Mouse (Mus musculus): ENCODE data around the gene Tars2.
"Not testable (repeated sequence)": the region's sequence is repeated elsewhere in the genome, so short reads cannot be mapped to it uniquely, and the experiment has no call there.

The Tars2 gene

GRCm38 (mm10) chr3:95760106-95760505 lies at the start of gene Tars2:
Gene Tars2, minus strand, starts transcription at chr3:95760206.
- in situ Hi-C loops (cut with MboI, MseI), result no loop called here

GRCm38 (mm10) chr3:95808384-95808783 lies 48.4 kb upstream of the Tars2 start:
- in situ Hi-C loops (cut with MboI, MseI), result no loop called here

DNA sequence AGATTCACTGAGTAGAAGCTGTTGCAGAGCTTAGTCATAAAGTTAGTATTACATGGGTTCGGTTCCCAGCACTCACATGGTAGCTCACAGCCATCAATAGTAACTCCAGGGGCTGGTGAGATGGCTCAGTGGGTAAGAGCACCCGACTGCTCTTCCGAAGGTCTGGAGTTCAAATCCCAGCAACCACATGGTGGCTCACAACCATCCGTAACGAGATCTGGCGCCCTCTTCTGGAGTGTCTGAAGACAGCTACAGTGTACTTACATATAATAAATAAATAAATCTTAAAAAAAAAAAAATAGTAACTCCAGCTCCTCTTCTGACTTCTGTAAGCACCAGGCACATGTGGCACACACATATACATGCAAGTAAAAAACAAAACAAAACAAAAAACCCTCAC lies 47.6 kb upstream of the Tars2 start:
- in situ Hi-C loops (cut with MboI, MseI), result not testable (repeated sequence)

GRCm38 (mm10) chr3:95806677-95807076 lies 46.7 kb upstream of the Tars2 start:
- in situ Hi-C loops (cut with MboI, MseI), result no loop called here

GRCm38 (mm10) chr3:95803851-95804250 lies 43.8 kb upstream of the Tars2 start:
- in situ Hi-C loops (cut with MboI, MseI), result no loop called here

DNA sequence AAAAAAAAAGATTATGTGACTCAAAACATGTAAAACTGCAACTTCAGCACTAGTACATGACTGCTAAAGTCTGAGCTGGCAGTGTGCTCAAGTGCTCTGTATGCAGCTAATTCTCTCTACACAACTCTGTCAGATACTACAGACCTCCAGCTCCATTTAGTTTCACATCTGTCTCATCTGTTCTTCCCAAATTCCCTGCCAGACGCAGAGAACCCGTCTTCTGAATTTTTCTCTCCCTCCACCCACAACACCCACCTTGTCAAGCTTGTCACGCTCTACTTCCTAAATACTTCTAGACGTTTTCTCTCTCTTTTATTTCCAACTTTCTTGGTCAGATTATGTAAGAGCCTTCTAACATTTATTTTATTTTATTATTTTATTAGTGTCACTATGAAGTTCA lies 38.8 kb upstream of the Tars2 start:
- in situ Hi-C loops (cut with MboI, MseI), result no loop called here

DNA sequence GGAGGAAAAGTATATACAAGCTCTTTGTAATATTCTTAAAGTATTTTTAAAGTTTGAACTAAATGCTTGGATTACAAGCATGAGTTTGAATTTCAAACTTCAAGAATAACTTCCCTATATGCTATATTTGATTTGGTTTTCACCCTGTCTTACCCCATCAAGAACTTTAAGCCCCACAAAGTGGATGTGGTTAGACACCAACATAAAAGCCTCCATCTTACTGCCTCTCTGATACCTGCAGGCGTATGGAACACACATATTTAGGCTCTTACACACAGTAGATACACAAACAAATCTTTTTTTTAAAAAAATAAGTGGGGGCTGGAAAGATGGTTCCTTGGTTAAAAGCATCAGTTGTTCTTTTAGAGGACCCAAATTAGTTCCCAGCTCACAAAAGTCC lies 34.3 kb upstream of the Tars2 start:
- in situ Hi-C loops (cut with MboI, MseI), result no loop called here

- in situ Hi-C loops (cut with MboI, MseI), result no loop called here
Observed at GRCm38 (mm10) chr3:95793662-95794061, 33.7 kb upstream of the Tars2 start.

DNA sequence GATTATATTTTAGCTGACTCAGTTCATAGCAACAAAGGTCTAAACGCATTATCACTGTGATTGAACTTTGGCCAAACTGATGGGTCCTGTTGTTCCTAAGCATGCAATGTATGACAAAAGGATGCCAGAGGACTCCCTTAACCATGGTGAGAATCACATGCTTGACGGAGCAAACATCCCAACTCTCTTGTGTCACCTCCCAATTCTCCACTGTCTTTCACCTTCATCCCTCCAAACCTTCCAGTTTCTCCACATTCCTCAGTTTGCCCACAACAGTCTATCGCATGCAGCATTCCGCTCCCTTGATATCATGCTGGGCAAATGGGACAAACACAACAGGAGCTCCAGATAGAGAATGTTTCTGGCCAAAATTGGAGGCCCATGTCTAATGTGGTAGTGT lies 25.5 kb upstream of the Tars2 start:
- in situ Hi-C loops (cut with MboI, MseI), result loop anchor here (5.0 kb wide), 1 partner anchor 93 kb away; no protein-coding TSS in a partner anchor

GRCm38 (mm10) chr3:95771985-95772384 lies 12.0 kb upstream of the Tars2 start:
- in situ Hi-C loops (cut with MboI, MseI), result loop anchor here (5.0 kb wide), 1 partner anchor 80 kb away; no protein-coding TSS in a partner anchor

DNA sequence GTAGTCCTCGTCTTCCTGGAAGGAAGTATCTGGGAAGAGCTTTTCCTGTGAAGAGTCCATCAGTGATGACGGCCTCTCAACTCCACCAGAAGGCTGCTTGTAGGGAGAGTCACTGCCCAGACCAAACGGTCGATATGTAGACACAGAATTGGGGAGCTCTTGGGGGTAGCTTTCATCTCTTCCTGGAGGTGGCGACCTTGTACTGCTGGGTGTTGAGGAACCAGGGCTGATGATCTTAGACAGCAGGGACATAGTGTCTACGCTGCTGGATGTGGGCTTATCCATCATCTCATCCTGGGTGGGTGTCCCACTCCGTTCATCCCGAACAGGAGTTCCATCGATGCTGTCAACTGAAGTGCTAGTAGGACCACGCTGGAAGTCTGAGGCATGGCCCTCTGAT lies 5.5 kb upstream of the Tars2 start:
- in situ Hi-C loops (cut with MboI, MseI), result no loop called here

DNA sequence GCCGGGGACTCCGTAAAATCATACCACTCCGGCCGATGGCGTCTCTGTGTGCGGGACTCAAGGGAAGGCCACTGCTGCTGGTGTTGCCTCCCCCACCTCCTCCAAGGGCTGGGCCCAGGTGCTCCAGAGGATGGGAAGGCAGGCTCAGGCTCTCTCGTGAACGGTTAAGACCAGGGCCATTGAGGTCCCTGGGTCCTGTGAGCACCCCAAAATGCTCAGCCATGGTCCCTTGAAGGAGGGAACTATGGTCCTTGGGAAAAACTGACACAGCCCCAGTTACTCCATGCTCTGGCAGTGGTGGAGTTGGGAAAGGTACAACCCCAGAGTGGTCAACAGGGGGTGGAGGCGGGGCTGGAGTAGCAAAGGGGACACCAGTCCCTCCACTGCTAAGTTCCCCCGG lies 3.8 kb upstream of the Tars2 start:
- in situ Hi-C loops (cut with MboI, MseI), result no loop called here

GRCm38 (mm10) chr3:95762961-95763360 lies 3.0 kb upstream of the Tars2 start:
- in situ Hi-C loops (cut with MboI, MseI), result no loop called here

GRCm38 (mm10) chr3:95761771-95762170 lies 1.8 kb upstream of the Tars2 start:
- in situ Hi-C loops (cut with MboI, MseI), result no loop called here

DNA sequence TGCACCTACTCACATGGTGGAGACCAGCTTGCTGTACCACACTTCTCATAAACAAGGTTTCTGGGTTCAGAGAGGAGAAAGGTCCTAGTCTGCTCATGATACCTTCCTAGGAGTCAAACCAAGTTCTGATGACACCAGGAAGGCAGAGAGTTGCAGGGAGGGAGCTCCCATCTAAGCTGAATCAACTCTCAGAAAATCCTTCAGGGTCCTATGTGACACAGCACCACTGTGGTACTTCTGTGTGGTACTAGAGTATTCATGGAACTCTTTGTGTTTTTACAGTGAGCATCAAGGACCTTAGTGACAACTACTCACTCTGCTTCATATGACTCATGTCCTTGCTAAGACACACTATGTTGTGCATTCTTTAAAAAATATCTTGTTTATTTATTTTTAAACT lies 650 bp upstream of the Tars2 start:
- in situ Hi-C loops (cut with MboI, MseI), result no loop called here

DNA sequence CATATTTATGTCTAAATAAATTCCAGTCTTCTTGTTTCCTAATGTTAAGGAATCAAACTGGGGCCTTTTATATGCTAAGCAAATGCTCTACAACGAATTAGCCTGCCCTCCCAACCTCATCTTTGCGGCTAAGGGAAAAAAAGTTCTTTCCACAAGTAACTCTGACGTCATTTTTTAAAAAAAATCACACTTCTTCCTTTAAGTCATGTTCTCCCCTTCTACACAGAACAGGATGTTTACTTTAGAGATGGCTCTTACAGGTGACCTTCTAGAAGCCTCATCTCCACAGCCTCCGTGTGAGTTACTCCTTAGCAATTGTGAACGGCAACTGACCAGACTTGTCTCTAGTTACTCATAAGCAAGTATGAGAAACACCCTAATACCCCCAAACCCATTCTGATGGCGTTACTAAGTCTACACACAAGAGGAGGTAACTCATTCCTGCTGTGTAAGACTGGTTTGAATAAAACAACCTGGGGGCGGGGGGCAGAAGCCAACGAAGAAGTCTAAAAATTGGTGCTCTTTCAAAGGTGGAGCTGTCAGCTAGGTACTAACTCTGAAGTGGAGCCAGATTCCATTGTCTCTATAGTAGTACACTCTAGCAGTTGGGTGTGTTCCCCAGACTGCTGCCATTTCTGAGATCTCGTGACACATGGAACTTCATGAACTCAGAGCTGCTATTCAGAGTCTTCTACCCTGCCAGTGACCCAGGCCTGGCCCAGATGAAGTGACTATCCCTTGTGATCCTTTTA lies 1.4 kb downstream of the Tars2 start:
- in situ Hi-C loops (cut with MboI, MseI), result no loop called here

GRCm38 (mm10) chr3:95756808-95757207 lies 3.2 kb downstream of the Tars2 start:
- in situ Hi-C loops (cut with MboI, MseI), result no loop called here

DNA sequence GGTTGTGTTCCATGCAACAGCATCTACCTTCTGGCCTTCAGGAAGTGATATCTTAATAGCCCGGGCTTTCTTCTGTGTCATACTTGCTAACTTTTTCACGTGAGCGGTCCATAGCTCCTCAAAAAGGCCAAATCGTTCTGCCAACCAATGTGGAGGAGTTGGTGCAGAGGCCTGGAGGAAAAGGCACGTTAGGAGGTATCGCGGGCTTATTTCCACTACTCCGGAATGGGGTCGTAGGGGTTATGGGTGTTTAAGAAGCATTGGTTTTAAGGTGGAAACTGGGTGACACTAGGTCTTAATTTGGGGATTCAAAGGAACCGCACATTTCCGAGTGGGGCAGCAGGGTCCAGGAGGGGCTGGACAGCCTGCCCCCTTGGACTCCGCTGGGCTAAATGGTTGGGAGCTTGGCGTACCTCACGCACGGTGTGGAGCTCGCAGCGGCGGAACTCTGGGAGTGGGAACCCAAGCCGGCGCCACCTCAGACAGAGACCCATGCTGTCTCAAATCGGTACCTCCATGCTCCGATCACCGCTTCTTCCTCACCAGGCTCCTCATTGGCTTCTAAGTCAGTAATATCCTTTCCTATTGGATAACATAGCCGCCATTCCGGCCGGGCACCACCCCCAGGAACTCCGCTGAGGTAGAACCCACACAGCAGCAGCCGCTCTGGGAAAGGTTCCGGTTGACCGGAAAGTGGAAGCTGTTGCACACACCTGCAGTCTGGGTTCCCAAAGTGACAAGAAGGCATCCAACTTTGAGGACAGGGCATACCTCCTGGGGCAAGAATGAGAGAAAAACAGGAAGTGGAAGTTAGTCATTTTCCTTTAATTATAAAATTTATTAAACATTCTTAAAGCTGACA lies 5.4 kb downstream of the Tars2 start:
- in situ Hi-C loops (cut with MboI, MseI), result no loop called here

GRCm38 (mm10) chr3:95752935-95753334 lies 7.1 kb downstream of the Tars2 start:
- in situ Hi-C loops (cut with MboI, MseI), result no loop called here

GRCm38 (mm10) chr3:95740406-95740805 lies 19.6 kb downstream of the Tars2 start:
- in situ Hi-C loops (cut with MboI, MseI), result no loop called here

- in situ Hi-C loops (cut with MboI, MseI), result loop anchor here (5.0 kb wide), 1 partner anchor 42 kb away; no protein-coding TSS in a partner anchor
Observed at GRCm38 (mm10) chr3:95739353-95740104, 20.5 kb downstream of the Tars2 start, which contains the start of gene Ecm1. Gene Ecm1, minus strand, starts transcription at chr3:95739569.
